Mouse (Mus musculus): ENCODE data around the gene Adam17.

DNA sequence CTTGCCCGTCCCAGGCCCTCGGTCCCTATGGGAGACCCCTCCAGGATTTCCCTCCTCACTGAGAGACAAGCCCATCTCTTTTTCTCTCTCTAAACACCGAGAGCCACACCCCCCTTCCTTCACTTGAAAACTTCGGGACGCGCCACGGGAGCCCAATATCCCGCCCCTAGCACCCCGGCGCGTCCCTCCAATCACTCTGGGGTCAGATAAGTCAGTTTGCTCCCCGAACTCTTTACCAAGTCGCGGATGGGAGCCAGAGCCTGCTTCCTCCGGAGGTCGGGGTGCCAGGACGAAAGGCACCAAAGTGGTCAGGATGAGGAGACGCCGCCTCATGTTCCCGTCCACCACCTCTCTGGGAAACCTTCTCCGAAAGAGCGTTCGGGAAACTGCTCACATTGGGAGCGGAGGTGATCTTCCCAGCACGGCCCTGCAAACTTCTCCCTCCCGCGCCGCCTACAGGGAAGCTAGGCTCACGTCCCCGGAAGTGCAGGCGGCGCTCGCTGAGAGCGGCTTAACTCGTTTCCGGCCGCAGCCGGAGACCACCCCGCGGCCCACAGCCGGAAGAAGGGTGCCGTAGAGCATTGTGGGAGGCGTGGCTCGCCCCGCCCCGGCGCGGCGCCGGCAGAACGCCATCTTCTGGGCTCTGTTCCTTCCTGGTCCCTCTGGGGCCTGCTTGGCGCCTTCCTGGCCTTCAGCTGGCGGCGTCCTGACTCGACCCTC lies at the start of gene Adam17:
- TF ChIP-seq POLR2A (IDR thresholded peaks at IDR 0.05; ENCODE audit: extremely low read depth, insufficient read depth, low read length) (peak; percentile 69), CTCF (IDR thresholded peaks at IDR 0.05; ENCODE audit: low read depth, low read length) (peak; percentile 69)
